Mouse (Mus musculus) intestine, embryonic 14.5 days (tissue): ENCODE results near the gene Zbed6. TPM values are rescaled to one million over a fixed set of nuclear protein-coding genes. Genes with fewer than 3 reads are reported as not detected.

Experiments
- ATAC-seq: fragments of 200-750 bp; cut with Nextera tagmentation; replicated peaks from 2 replicates; pipeline ENCODE4 v1.8.0; 2017; ENCODE audit warnings: low read depth, moderate number of reproducible peaks, moderate TSS enrichment, moderate library complexity; ENCODE audit not compliant: low FRiP score, low TSS enrichment
- DNase-seq: peaks from one replicate; pipeline ENCODE4 v3.0.0-alpha.2; 2018; ENCODE audit warnings: low spot score
- H3K27ac ChIP-seq: fragments of 300-500 bp; sonication (generic); 2 replicates; pipeline ENCODE4 v1.5.1; 2014; ENCODE audit warnings: low read depth, mild to moderate bottlenecking, control low read depth
- H3K27me3 ChIP-seq: fragments of 300-500 bp; sonication (generic); replicated peaks from 2 replicates; pipeline ENCODE4 v1.6.1; 2014; ENCODE audit warnings: low read length, control low read depth; ENCODE audit not compliant: control insufficient read depth, insufficient read depth
- H3K36me3 ChIP-seq: fragments of 300-500 bp; sonication (generic); 2 replicates; pipeline ENCODE4 v1.6.1; 2014; ENCODE audit warnings: low read length, control low read depth; ENCODE audit not compliant: control insufficient read depth, insufficient read depth
- H3K4me1 ChIP-seq: fragments of 300-500 bp; sonication (generic); replicated peaks from 2 replicates; pipeline ENCODE4 v1.6.1; 2014; ENCODE audit warnings: low read length, control low read depth, mixed read lengths; ENCODE audit not compliant: control insufficient read depth, insufficient read depth
- H3K4me2 ChIP-seq: fragments of 300-500 bp; sonication (generic); 2 replicates; pipeline ENCODE4 v1.6.1; 2014; ENCODE audit warnings: low read length
- H3K4me3 ChIP-seq: fragments of 300-500 bp; sonication (generic); 2 replicates; pipeline ENCODE4 v1.5.1; 2014; ENCODE audit warnings: low read depth, low read length, control low read depth, mixed read lengths
- H3K9ac ChIP-seq: fragments of 300-500 bp; sonication (generic); 2 replicates; pipeline ENCODE4 v1.6.1; 2014; ENCODE audit warnings: mild to moderate bottlenecking, low read length
- H3K9me3 ChIP-seq: fragments of 300-500 bp; sonication (generic); 2 replicates; pipeline ENCODE4 v1.6.1; 2016; ENCODE audit warnings: low read length, control low read depth; ENCODE audit not compliant: control insufficient read depth
- WGBS: fragments of 180-500 bp; shearing (Covaris S2); extraction: QIAGEN DNeasy Blood & Tissue Kit; methylation state at CpG from one replicate; pipeline ENCODE4 v1.1.7; 2014; 5-methylcytosine and 5-hydroxymethylcytosine counted together
- polyA plus RNA-seq: library from polyadenylated mRNA; unstranded; fragments of >200 nt; fragmentation: Nextera tagmentation; extraction: Ambion mirVana; gene quantifications from 2 replicates; pipeline ENCODE4 v1.2.1, GENCODE M21; 2014

Gene Zbed6
- polyA plus RNA-seq, 1 experiment from 2014 or later, result not detected

GRCm38 (mm10) chr1:133617908-133618307, 42.8 kb downstream of the Zbed6 start:
- Histone ChIP-seq H3K9ac (no peak overlapping the region), H3K27ac (no peak overlapping the region), H3K4me1 (no peaks in the 10 kb centered on the region), H3K9me3 (no peaks in the 10 kb centered on the region), H3K27me3 (no peaks in the 10 kb centered on the region), H3K4me2 (no peak overlapping the region), H3K4me3 (no peak overlapping the region), H3K36me3 (peaks cover 66% of the 10 kb centered on the region)
- DNase-seq, result no peak
- ATAC-seq, result no peak
- 53% methylated on average over 2 of the region's 2 CpGs for WGBS

- 76% methylated on average over 3 of the region's 3 CpGs for WGBS
- Histone ChIP-seq H3K4me1 (peaks cover 3% of the 10 kb centered on the region), H3K9me3 (no peaks in the 10 kb centered on the region), H3K4me2 (no peak overlapping the region), H3K27me3 (no peaks in the 10 kb centered on the region), H3K36me3 (peaks cover 31% of the 10 kb centered on the region), H3K4me3 (no peak overlapping the region), H3K9ac (no peak overlapping the region), H3K27ac (no peak overlapping the region)
- DNase-seq (no peak), ATAC-seq (no peak)
Measured at GRCm38 (mm10) chr1:133613817-133614216, 46.9 kb downstream of the Zbed6 start.

GRCm38 (mm10) chr1:133611436-133611835, 49.2 kb downstream of the Zbed6 start:
- no peak for ATAC-seq
- H3K27me3 ChIP-seq, result no peaks in the 10 kb centered on the region
- peaks cover 4% of the 10 kb centered on the region for H3K4me1 ChIP-seq
- peaks cover 37% of the 10 kb centered on the region for H3K36me3 ChIP-seq
- no peak overlapping the region for H3K4me2 ChIP-seq
- WGBS, result 73% methylated on average over 1 of the region's 1 CpGs
- no peaks in the 10 kb centered on the region for H3K9me3 ChIP-seq
- no peak overlapping the region for H3K9ac ChIP-seq
- no peak for DNase-seq
- no peak overlapping the region for H3K27ac ChIP-seq
- H3K4me3 ChIP-seq, result no peak overlapping the region

- H3K4me1 ChIP-seq, result peaks cover 4% of the 10 kb centered on the region
- DNase-seq (no peak), ATAC-seq (no peak)
- 0 out of 2 replicates have a peak overlapping the region, but pooled peaks have one; percentile 5 for H3K4me2 ChIP-seq
- H3K4me3 ChIP-seq, result peak overlapping the region; percentile 91; the same call in 1 of the 2 replicates
- H3K9me3 ChIP-seq, result no peaks in the 10 kb centered on the region
- 55% methylated on average over 6 of the region's 6 CpGs for WGBS
- no peak overlapping the region for H3K9ac ChIP-seq
- H3K27ac ChIP-seq, result no peak overlapping the region
- H3K27me3 ChIP-seq, result no peaks in the 10 kb centered on the region
- peaks cover 42% of the 10 kb centered on the region for H3K36me3 ChIP-seq
Measured at GRCm38 (mm10) chr1:133610601-133611000, 50.1 kb downstream of the Zbed6 start.

- Histone ChIP-seq H3K4me2 (peak within 1 kb of the TSS; percentile 93), H3K4me3 (peak within 1 kb of the TSS; percentile 91), H3K36me3 (peaks cover 48% of the 10 kb centered on the region), H3K9ac (peak within 1 kb of the TSS; percentile 97), H3K9me3 (no peaks in the 10 kb centered on the region), H3K27ac (peak within 1 kb of the TSS; percentile 90), H3K27me3 (no peaks in the 10 kb centered on the region), H3K4me1 (peaks cover 4% of the 10 kb centered on the region)
- WGBS, result under 1% methylated on average over 73 of the region's 73 CpGs
- DNase-seq (peak; percentile 99), ATAC-seq (peak; percentile 97)
Measured at GRCm38 (mm10) chr1:133609771-133610502, 50.7 kb downstream of the Zbed6 start, which contains the start of gene Snrpe. TSS of gene Snrpe (minus strand) at chr1:133610291.

Other genes with a start within 250 kb of the Zbed6 start
- 12.1 and 12.3 TPM in 2 replicates for gene Sox13, start 236.5 kb downstream of the Zbed6 start, polyA plus RNA-seq
- gene Snrpe, start 50.6 kb downstream of the Zbed6 start, polyA plus RNA-seq, result 765 and 782 TPM in 2 replicates
- gene Gm38394, start 433 bp upstream of the Zbed6 start, polyA plus RNA-seq, result 11.7 and 11.9 TPM in 2 replicates
- 0.45 and 0.89 TPM in 2 replicates for gene Lax1, start 29.2 kb upstream of the Zbed6 start, polyA plus RNA-seq
- gene Atp2b4, start 140.2 kb upstream of the Zbed6 start, polyA plus RNA-seq, result 30.7 and 32.3 TPM in 2 replicates
- gene Optc, start 247.1 kb upstream of the Zbed6 start, polyA plus RNA-seq, result 1.8 and 2.0 TPM in 2 replicates